Mouse (Mus musculus): ENCODE measurements at regions not wholly inside any gene's neighbourhood (a gene's known extent, or its start where the extent isn't known, plus 50 kb on each side); places are given as distances from the start of the nearest gene placed in this dataset.

DNA sequence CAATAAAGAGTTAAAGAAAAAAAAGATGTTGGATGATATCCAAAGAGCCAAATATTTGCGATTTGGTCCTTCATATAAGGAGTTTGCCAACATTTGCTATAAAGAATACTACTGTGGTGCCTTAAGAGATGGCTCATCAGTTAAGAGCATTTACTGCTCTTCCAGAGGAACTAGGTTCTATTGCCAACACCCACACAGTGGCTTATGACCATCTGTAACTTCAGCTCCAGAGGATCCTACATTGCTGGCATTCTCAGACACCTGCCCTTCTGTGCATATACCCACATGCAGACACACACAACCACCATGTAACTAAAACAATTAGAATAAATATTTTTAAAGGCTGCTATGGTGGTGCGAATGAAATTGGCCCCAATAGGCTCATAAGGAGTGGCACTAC, 131.7 kb downstream of the Mex3b start:
- Histone ChIP-seq H3K27me3 (ENCODE audit: control insufficient read depth, insufficient read depth, low read length, poor library complexity, severe bottlenecking) (no peaks in the 10 kb centered on the region), H3K36me3 (ENCODE audit: control insufficient read depth, insufficient read depth, low read length, poor library complexity, severe bottlenecking) (no peaks in the 10 kb centered on the region)
- DNase-seq (ENCODE audit: low read depth, low spot score): no peak

DNA sequence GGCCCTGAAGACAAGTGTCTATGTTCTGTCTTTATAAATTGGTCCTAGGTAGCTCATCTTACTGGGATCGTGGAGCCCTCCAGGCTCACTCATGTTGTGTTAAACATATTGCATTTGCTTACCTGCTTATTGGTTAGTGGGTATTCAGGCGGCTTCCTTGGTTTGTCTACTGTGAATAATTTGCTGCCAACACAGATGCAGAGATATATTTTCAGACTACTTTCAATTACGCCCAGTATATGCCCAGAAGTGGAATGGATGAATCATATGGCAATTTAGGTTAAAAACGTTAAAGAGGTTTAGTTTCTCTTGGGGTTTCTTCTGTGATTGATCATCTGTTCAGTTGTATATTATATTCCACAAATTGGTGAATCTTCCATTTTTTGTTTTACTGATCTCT, 140.4 kb downstream of the Mex3b start:
- no peak for DNase-seq (ENCODE audit: low read depth, low spot score)
- no peaks in the 10 kb centered on the region for H3K36me3 ChIP-seq (ENCODE audit: control insufficient read depth, insufficient read depth, low read length, poor library complexity, severe bottlenecking)
- H3K27me3 ChIP-seq (ENCODE audit: control insufficient read depth, insufficient read depth, low read length, poor library complexity, severe bottlenecking): no peaks in the 10 kb centered on the region

DNA sequence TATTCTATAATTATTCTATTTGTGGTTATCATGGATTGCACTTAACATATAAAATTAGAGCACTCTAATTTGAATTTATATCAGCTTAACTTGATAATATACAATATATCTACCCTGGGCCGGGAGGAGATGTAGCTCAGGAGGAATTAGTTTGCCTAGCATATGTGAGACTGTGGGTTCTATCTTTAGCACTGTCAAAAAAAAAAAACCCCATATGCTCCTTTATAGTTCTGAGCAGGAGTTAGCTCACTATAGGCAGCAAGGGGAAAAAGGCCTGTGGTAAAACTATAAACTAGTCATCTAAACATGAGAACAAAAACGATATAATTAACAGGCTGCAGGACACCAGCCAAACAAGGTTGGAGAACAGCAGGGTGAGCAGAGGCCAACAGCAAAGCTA, 145.0 kb downstream of the Mex3b start:
- H3K27me3 ChIP-seq (ENCODE audit: control insufficient read depth, insufficient read depth, low read length, poor library complexity, severe bottlenecking): no peaks in the 10 kb centered on the region
- no peaks in the 10 kb centered on the region for H3K36me3 ChIP-seq (ENCODE audit: control insufficient read depth, insufficient read depth, low read length, poor library complexity, severe bottlenecking)
- DNase-seq (ENCODE audit: low read depth, low spot score): no peak

DNA sequence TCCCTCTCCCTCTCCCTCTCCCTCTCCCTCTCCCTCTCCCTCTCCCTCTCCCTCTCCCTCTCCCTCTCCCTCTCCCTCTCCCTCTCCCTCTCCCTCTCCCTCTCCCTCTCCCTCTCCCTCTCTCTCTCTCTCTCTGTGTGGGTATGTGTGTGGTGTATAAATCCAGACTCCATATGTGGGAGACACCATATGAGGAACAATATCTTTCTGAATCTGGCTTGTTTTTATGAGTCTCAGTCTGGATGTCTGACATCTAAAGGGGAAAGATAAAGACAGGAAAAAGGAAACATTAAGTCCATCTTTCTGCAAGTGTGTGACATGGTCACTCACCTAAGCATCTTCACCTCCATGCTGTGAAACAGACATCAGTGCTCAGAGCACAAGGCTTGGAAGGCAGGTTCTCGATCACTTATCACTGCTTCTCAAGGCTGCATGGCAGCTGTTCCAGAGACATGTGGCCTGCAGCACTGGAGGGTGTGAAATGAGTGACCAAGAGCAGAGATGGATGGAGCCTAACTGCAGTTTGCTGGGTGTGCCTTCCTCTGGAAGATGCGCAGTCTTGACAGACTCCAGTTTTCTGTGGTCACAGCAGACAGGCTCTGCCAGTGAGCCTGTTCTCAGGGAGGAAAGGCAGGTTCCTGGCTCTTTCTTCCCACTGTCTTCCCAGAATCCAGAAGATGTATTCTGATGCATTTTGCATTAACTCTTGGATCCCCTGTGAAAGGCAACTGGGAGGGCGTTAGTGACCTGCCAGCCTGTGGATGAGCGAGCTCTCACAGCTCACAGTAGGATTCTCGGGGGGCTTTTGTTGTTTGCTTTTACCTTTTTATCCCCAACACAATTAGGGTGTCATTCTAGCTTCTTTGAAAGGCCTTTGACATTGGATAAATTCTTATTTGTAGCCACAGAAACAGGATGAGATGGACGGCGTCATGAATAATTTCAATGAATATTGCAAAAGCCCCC, 147.9 kb downstream of the Mex3b start:
- Histone ChIP-seq H3K36me3 (ENCODE audit: control insufficient read depth, insufficient read depth, low read length, poor library complexity, severe bottlenecking) (no peaks in the 10 kb centered on the region), H3K27me3 (ENCODE audit: control insufficient read depth, insufficient read depth, low read length, poor library complexity, severe bottlenecking) (no peaks in the 10 kb centered on the region)
- no peak for DNase-seq (ENCODE audit: low read depth, low spot score)

DNA sequence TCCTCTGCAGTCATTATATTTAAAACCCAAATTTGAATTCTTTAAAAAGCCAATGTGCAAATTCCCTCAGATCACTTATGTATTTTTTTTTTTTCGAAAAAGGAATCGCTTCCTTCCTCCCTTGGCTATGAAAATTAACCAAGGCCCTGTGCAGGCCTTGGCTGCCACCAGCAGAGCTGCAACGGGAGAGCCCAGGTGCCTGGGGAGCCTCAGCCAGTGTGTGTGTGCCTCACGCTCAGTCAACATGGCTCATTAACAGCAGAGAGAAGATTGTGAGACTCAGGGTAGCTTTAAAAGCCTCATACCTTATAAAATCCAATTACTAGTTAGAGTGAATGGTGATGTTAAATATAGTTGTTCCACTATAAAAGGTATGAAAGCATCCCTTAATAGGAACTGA, 148.6 kb downstream of the Mex3b start:
- Histone ChIP-seq H3K36me3 (ENCODE audit: control insufficient read depth, insufficient read depth, low read length, poor library complexity, severe bottlenecking) (no peaks in the 10 kb centered on the region), H3K27me3 (ENCODE audit: control insufficient read depth, insufficient read depth, low read length, poor library complexity, severe bottlenecking) (no peaks in the 10 kb centered on the region)
- DNase-seq (ENCODE audit: low read depth, low spot score): no peak

DNA sequence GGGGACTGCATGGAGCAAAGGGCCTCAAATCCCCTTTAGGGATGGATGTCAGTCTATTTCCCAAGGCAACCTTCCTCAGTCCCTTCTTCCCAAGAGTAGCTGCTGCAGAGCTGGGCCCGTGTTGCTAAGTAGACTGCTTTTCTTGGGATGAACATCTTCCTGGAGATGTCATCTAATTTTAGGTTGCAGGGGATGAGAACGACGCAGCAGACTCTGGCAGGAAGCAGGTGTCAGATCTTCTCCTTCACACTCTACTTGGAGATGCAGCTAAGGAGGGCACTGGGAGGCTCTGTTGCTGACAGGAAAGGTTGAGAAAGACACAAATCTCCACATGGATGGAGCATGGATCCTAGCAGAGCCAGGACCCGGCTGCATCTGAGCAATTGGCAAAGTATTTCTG, 149.4 kb downstream of the Mex3b start:
- Histone ChIP-seq H3K27me3 (ENCODE audit: control insufficient read depth, insufficient read depth, low read length, poor library complexity, severe bottlenecking) (no peaks in the 10 kb centered on the region), H3K36me3 (ENCODE audit: control insufficient read depth, insufficient read depth, low read length, poor library complexity, severe bottlenecking) (no peaks in the 10 kb centered on the region)
- DNase-seq (ENCODE audit: low read depth, low spot score): no peak

DNA sequence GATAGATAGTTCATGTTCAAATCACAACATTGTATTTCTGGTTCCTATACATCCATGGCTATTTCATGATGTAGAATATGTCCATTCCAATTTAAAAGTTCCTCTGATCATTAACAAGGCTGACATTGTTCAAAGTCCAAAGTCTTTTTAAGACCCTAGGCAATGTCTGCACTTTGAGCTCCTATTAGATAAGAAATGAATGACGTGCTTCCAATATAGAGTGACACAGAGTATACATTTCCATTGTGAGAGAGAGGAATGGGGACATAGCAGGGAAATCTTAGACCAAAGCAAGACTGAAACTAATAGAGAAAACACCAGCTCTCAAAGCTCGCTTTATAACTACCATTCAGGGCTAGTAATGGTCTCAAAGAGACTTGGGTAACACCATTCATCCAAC, 153.5 kb downstream of the Mex3b start:
- no peak for DNase-seq (ENCODE audit: low read depth, low spot score)
- no peaks in the 10 kb centered on the region for H3K27me3 ChIP-seq (ENCODE audit: control insufficient read depth, insufficient read depth, low read length, poor library complexity, severe bottlenecking)
- no peaks in the 10 kb centered on the region for H3K36me3 ChIP-seq (ENCODE audit: control insufficient read depth, insufficient read depth, low read length, poor library complexity, severe bottlenecking)

DNA sequence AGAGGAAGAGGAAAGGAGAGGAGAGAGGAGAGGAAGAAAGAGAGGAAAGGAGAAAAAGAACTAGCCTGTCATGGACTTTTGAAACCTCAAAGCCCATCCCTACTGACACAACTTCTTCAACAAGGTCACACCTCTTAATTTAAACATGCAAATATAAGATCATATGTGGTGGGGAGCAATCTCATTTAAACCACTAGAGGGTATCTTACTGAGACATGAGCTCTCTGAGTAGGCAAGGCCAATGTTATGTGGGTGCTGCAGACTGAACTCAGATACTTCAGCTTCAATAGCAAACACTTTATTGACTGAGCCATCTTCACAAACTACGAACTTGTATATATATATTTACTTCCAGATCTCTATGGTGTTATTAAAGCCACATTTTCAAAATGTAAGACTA, 156.9 kb downstream of the Mex3b start:
- Histone ChIP-seq H3K27me3 (ENCODE audit: control insufficient read depth, insufficient read depth, low read length, poor library complexity, severe bottlenecking) (no peaks in the 10 kb centered on the region), H3K36me3 (ENCODE audit: control insufficient read depth, insufficient read depth, low read length, poor library complexity, severe bottlenecking) (no peaks in the 10 kb centered on the region)
- DNase-seq (ENCODE audit: low read depth, low spot score): peak; percentile 5

DNA sequence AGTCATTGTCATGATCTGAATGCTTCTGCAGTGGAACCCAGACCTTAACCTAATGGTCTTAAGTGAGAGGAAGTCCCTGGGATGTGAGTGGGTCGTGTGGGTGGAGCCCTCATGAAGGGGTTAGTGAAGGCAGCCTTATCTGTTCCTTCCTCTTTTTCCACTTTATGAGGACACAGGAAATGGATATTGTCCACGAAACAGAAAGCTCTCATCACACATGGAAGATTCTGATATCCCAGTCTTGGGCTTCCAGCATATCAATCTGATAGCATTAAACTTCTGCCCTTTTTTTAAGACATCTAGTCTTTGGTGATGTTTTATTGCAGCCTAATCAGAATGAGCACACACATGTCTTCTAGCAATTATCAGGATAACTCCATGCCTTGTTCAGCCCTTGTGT, 164.0 kb downstream of the Mex3b start:
- no peaks in the 10 kb centered on the region for H3K27me3 ChIP-seq (ENCODE audit: control insufficient read depth, insufficient read depth, low read length, poor library complexity, severe bottlenecking)
- no peak for DNase-seq (ENCODE audit: low read depth, low spot score)
- no peaks in the 10 kb centered on the region for H3K36me3 ChIP-seq (ENCODE audit: control insufficient read depth, insufficient read depth, low read length, poor library complexity, severe bottlenecking)

DNA sequence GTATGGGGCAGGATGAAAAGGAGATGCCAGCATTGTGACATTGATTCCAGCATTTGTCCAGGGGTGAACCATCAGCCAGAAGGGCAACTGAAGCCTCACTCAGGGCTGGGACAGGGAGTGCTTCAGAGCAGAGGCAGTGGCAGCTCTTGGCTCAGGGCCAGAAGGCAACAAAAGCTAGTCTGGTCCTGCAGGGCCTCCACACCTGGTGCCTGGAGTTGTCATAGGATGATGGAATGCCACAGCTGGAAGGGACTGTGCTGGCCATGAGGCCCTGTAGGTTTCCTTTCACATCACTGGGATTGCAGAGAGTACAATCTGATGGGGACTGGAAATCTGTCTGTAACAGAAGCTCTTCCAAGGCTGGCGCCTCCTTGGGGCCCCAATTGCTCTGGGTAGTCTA, 164.9 kb downstream of the Mex3b start:
- H3K36me3 ChIP-seq (ENCODE audit: control insufficient read depth, insufficient read depth, low read length, poor library complexity, severe bottlenecking): no peaks in the 10 kb centered on the region
- DNase-seq (ENCODE audit: low read depth, low spot score): no peak
- no peaks in the 10 kb centered on the region for H3K27me3 ChIP-seq (ENCODE audit: control insufficient read depth, insufficient read depth, low read length, poor library complexity, severe bottlenecking)

DNA sequence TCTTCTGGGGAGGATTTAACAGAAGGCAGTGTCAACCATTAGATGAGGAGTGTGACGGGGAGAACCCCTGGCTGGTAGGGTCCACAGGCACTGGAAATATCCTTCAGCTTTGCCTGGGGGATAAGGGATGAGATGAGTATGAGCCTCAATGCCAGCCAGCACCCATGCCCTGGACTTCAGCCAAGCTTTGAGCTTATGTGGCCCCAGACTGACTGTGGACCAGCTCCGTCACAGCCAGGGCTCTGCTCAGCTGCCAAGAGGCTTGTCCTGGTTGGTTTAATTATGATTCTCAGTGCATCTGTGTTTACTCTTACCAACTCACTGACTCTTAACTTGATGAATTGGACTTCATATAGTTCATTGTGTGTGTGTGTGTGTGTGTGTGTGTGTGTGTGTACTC, 165.8 kb downstream of the Mex3b start:
- H3K36me3 ChIP-seq (ENCODE audit: control insufficient read depth, insufficient read depth, low read length, poor library complexity, severe bottlenecking): no peaks in the 10 kb centered on the region
- no peaks in the 10 kb centered on the region for H3K27me3 ChIP-seq (ENCODE audit: control insufficient read depth, insufficient read depth, low read length, poor library complexity, severe bottlenecking)

DNA sequence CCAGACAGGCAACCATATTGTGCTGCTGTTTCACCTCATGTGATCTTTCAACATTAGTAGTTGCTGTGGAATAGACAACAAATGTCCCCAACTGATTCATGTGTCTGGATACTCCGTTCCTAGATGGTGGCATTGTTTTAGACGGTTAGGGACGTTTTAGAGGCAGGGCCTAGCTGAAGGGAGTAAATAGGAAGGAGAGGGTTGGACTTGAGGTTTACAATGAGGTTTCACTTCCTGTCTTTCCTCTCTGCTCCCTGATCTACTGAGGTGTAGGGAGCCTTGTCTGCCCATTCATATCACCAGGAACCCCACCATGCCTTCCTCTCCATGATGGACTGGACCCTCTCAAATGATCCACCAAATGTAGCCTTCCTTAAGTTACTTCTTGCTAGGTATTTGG, 168.1 kb downstream of the Mex3b start:
- Histone ChIP-seq H3K36me3 (ENCODE audit: control insufficient read depth, insufficient read depth, low read length, poor library complexity, severe bottlenecking) (no peaks in the 10 kb centered on the region), H3K27me3 (ENCODE audit: control insufficient read depth, insufficient read depth, low read length, poor library complexity, severe bottlenecking) (no peaks in the 10 kb centered on the region)
- no peak for DNase-seq (ENCODE audit: low read depth, low spot score)

More for the DNA sequence above, 165.8 kb downstream of the Mex3b start:
- DNase-seq (ENCODE audit: low read depth, low spot score): no peak

DNA sequence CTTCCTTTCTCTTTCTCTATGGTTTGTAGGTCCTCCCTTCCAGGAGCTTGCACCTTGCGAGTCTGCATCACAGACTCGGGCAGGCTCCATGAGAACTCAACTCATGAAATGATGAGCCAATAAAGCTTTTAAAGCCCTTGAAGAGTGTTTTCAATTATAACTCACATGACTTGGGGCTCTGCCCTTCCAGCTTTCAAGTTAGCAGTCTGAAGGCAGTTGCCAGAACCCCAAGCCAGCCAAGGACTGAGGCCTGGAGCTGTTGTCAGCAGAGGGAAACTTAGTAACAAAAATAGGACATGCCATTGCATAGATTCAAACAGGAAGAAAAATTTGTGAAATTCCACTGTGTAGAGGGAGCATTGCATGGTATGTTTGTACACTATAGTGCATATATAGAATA, 169.3 kb downstream of the Mex3b start:
- no peaks in the 10 kb centered on the region for H3K27me3 ChIP-seq (ENCODE audit: control insufficient read depth, insufficient read depth, low read length, poor library complexity, severe bottlenecking)
- DNase-seq (ENCODE audit: low read depth, low spot score): no peak
- H3K36me3 ChIP-seq (ENCODE audit: control insufficient read depth, insufficient read depth, low read length, poor library complexity, severe bottlenecking): no peaks in the 10 kb centered on the region

DNA sequence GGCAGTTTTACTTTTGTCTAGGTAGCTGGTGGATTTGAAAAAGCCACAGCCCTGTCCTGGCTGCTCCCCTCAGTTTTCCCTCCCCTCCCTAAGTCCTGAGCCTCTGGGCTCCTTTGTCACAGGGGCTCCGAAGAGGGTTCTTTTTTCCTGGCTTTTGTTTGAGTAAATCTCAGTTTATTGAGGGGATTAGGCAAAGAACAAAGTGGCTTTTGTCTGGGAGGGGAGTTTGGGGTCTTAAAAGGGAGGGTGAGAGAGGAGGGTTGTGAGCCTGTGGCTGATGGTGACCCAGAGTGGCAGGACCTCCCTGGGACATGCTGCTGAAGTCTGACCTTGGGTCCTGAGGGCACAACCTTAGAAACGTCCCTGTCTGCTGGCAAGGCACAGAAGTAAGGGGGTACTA, 170.0 kb downstream of the Mex3b start:
- DNase-seq (ENCODE audit: low read depth, low spot score): no peak
- no peaks in the 10 kb centered on the region for H3K27me3 ChIP-seq (ENCODE audit: control insufficient read depth, insufficient read depth, low read length, poor library complexity, severe bottlenecking)

DNA sequence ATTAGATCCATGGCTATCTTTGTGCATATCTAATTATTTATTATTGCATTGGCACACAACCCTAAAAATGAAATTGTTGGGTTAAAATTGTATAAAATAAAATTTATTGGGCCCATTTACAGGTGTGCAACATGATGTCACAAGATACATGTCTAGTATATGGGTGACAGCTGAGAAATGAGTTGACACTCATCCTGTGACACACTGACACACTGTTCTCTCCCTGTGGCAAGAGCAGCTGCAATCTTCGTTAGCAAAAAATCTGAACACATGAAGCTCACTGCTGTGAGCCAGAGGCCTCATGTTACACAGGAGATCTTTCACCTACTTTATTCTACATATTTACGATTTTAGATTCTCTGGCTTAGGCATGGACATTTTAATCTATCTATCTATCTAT, 170.6 kb downstream of the Mex3b start:
- H3K36me3 ChIP-seq (ENCODE audit: control insufficient read depth, insufficient read depth, low read length, poor library complexity, severe bottlenecking): no peaks in the 10 kb centered on the region
- H3K27me3 ChIP-seq (ENCODE audit: control insufficient read depth, insufficient read depth, low read length, poor library complexity, severe bottlenecking): no peaks in the 10 kb centered on the region
- no peak for DNase-seq (ENCODE audit: low read depth, low spot score)

More for the DNA sequence above, 170.0 kb downstream of the Mex3b start:
- no peaks in the 10 kb centered on the region for H3K36me3 ChIP-seq (ENCODE audit: control insufficient read depth, insufficient read depth, low read length, poor library complexity, severe bottlenecking)

DNA sequence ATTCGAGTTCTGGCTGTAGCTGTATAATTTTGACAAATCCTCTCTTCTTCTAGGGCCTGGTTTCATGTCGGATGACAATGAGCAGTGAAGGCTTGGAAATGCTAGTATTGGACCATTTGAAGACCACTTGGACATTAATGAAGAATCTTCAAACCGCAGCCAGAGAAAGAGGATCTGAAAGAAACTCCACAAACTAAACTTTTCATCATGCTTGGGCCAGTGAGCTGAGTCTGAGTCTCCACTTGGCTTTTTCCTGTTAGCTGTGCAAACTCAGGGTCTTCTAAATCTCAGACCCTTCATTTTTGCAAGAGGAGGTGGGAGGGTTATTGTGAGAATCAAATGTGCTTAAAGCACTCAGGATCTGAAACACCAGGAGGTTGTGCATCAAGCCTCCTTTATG, 176.6 kb downstream of the Mex3b start:
- H3K27me3 ChIP-seq (ENCODE audit: control insufficient read depth, insufficient read depth, low read length, poor library complexity, severe bottlenecking): no peaks in the 10 kb centered on the region
- no peaks in the 10 kb centered on the region for H3K36me3 ChIP-seq (ENCODE audit: control insufficient read depth, insufficient read depth, low read length, poor library complexity, severe bottlenecking)
- no peak for DNase-seq (ENCODE audit: low read depth, low spot score)
